Mouse (Mus musculus) hindbrain, embryonic 14.5 days (tissue): ENCODE data around the gene Iqschfp. TPM values are rescaled to one million over a fixed set of nuclear protein-coding genes. Genes with fewer than 3 reads are reported as not detected.

Experiments used
- ATAC-seq: fragments of 200-750 bp; cut with Nextera tagmentation; 2 replicates; pipeline ENCODE4 v1.8.0; 2017; ENCODE audit warnings: moderate number of reproducible peaks, mild to moderate bottlenecking, moderate TSS enrichment, moderate library complexity; ENCODE audit not compliant: low FRiP score
- DNase-seq: peaks from one replicate; pipeline ENCODE4 v3.0.0-alpha.2; 2015; ENCODE audit warnings: low spot score
- H3K27ac ChIP-seq: fragments of 300-500 bp; sonication (generic); 2 replicates; pipeline ENCODE4 v1.5.1; 2014; ENCODE audit warnings: mild to moderate bottlenecking, moderate library complexity
- H3K27me3 ChIP-seq: fragments of 300-500 bp; sonication (generic); 2 replicates; pipeline ENCODE4 v1.6.1; 2014; ENCODE audit warnings: mild to moderate bottlenecking, low read length, mixed read lengths; ENCODE audit not compliant: control insufficient read depth, insufficient read depth
- H3K36me3 ChIP-seq: fragments of 300-500 bp; sonication (generic); replicated peaks from 2 replicates; pipeline ENCODE4 v1.6.1; 2014; ENCODE audit not compliant: control insufficient read depth, insufficient read depth
- H3K4me1 ChIP-seq: fragments of 300-500 bp; sonication (generic); replicated peaks from 2 replicates; pipeline ENCODE4 v1.6.1; 2014; ENCODE audit warnings: antibody characterized with exemption, low read length, mixed read lengths; ENCODE audit not compliant: control insufficient read depth, insufficient read depth
- H3K4me2 ChIP-seq: fragments of 300-500 bp; sonication (generic); replicated peaks from 2 replicates; pipeline ENCODE4 v1.6.1; 2014; ENCODE audit warnings: mild to moderate bottlenecking, moderate library complexity
- H3K4me3 ChIP-seq: fragments of 300-500 bp; sonication (generic); replicated peaks from 2 replicates; pipeline ENCODE4 v1.5.1; 2014; ENCODE audit warnings: mild to moderate bottlenecking, low read length
- H3K9ac ChIP-seq: fragments of 300-500 bp; sonication (generic); 2 replicates; pipeline ENCODE4 v1.6.1; 2014
- H3K9me3 ChIP-seq: fragments of 300-500 bp; sonication (generic); 2 replicates; pipeline ENCODE4 v1.6.1; 2016; ENCODE audit warnings: low read length; ENCODE audit not compliant: control insufficient read depth
- WGBS: fragments of 180-500 bp; shearing (Covaris S2); extraction: QIAGEN DNeasy Blood & Tissue Kit; methylation state at CpG from one replicate; pipeline ENCODE4 v1.1.7; 2014; 5-methylcytosine and 5-hydroxymethylcytosine counted together
- polyA plus RNA-seq: library from polyadenylated mRNA; unstranded; fragments of >200 nt; fragmentation: Nextera tagmentation; extraction: Ambion mirVana; gene quantifications from 2 replicates; pipeline ENCODE4 v1.2.1, GENCODE M21; 2014

Iqschfp gene
- polyA plus RNA-seq, 1 experiment from 2014 or later: 7.5 TPM

DNA sequence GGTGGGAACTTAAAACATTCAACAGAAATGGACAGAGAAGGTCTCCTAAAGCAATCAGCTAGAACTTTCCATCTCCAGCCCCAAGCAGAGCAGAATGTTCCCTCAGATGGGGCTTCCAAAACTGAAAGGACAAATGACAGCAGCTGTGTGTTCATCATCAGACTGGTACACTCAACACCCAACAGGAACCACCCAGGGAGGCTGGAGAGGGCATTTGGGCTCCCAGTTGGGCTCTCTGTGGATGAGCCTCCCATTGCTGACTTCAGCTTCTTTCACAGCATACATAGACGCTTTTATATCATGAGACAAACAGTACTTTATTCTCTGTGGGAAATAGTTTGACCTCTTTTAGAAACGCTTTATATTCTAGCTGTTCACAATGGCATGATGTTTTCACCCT is 464.5 kb downstream of the Iqschfp start:
- 83% methylated on average over 2 of the region's 2 CpGs for WGBS
- H3K4me2 ChIP-seq: no peak overlapping the region
- no peaks in the 10 kb centered on the region for H3K9me3 ChIP-seq
- no peaks in the 10 kb centered on the region for H3K36me3 ChIP-seq
- H3K27me3 ChIP-seq: no peaks in the 10 kb centered on the region
- no peak for ATAC-seq
- H3K4me1 ChIP-seq: no peaks in the 10 kb centered on the region
- DNase-seq: no peak
- H3K9ac ChIP-seq: no peak overlapping the region
- no peak overlapping the region for H3K4me3 ChIP-seq
- H3K27ac ChIP-seq: no peak overlapping the region

GRCm38 (mm10) chr3:68368029-68368428 is 476.0 kb downstream of the Iqschfp start:
- no peaks in the 10 kb centered on the region for H3K4me1 ChIP-seq

GRCm38 (mm10) chr3:68372925-68373324 is 480.9 kb downstream of the Iqschfp start:
- H3K9me3 ChIP-seq: no peaks in the 10 kb centered on the region; the same call in 1 of the 2 replicates
- H3K27me3 ChIP-seq: no peaks in the 10 kb centered on the region
- no CpG with 5 or more reads among the region's 1 CpGs for WGBS
- H3K4me1 ChIP-seq: no peaks in the 10 kb centered on the region
- no peaks in the 10 kb centered on the region for H3K36me3 ChIP-seq
- no peak overlapping the region for H3K4me3 ChIP-seq
- H3K27ac ChIP-seq: no peak overlapping the region
- DNase-seq: no peak
- no peak overlapping the region for H3K9ac ChIP-seq
- H3K4me2 ChIP-seq: no peak overlapping the region
- ATAC-seq: no peak

More at GRCm38 (mm10) chr3:68368029-68368428, 476.0 kb downstream of the Iqschfp start:
- Histone ChIP-seq H3K27ac (no peak overlapping the region), H3K9me3 (no peaks in the 10 kb centered on the region; the same call in 1 of the 2 replicates), H3K36me3 (no peaks in the 10 kb centered on the region), H3K27me3 (no peaks in the 10 kb centered on the region), H3K4me3 (no peak overlapping the region), H3K9ac (no peak overlapping the region), H3K4me2 (no peak overlapping the region)
- DNase-seq: no peak
- ATAC-seq: no peak

DNA sequence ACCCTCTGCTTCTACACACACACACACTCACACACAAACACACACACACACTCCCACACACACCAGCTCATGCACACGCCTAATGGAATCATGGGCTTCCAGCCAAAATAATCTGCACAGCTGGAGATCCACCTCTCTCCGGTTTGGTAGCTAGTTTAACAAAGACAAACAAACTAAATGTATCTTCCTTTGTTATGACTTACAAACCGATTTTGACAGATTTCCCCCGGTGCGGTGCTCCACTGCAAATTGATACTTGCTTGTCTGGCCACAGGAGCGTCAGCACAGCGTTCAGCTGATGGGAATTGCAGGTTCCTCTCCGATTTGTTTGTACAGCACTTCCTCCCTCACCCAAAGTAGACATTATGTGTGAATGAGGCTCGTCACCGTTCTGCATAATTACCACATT is 483.1 kb downstream of the Iqschfp start:
- ATAC-seq: peak; percentile 43; the same call in 1 of the 2 replicates
- Histone ChIP-seq H3K9me3 (no peaks in the 10 kb centered on the region; the same call in 1 of the 2 replicates), H3K4me3 (no peak overlapping the region), H3K4me2 (no peak overlapping the region; the same call in 1 of the 2 replicates), H3K4me1 (no peaks in the 10 kb centered on the region), H3K9ac (no peak overlapping the region), H3K36me3 (no peaks in the 10 kb centered on the region), H3K27ac (no peak overlapping the region; the same call in 1 of the 2 replicates), H3K27me3 (no peaks in the 10 kb centered on the region)
- DNase-seq: no peak
- 47% methylated on average over 10 of the region's 10 CpGs for WGBS

GRCm38 (mm10) chr3:68377452-68378198 is 485.6 kb downstream of the Iqschfp start:
- H3K4me3 ChIP-seq: no peak overlapping the region
- WGBS: 68% methylated on average over 7 of the region's 7 CpGs
- no peaks in the 10 kb centered on the region for H3K36me3 ChIP-seq
- H3K9me3 ChIP-seq: no peaks in the 10 kb centered on the region
- H3K4me1 ChIP-seq: no peaks in the 10 kb centered on the region
- DNase-seq: no peak
- no peak overlapping the region for H3K27ac ChIP-seq
- no peak overlapping the region for H3K9ac ChIP-seq
- ATAC-seq: no peak
- H3K4me2 ChIP-seq: no peak overlapping the region
- H3K27me3 ChIP-seq: no peaks in the 10 kb centered on the region

GRCm38 (mm10) chr3:68378799-68379198 is 486.8 kb downstream of the Iqschfp start:
- Histone ChIP-seq H3K27me3 (no peaks in the 10 kb centered on the region), H3K4me2 (no peak overlapping the region), H3K9me3 (no peaks in the 10 kb centered on the region), H3K9ac (no peak overlapping the region), H3K4me3 (no peak overlapping the region), H3K27ac (no peak overlapping the region), H3K4me1 (no peaks in the 10 kb centered on the region), H3K36me3 (no peaks in the 10 kb centered on the region)
- ATAC-seq: no peak
- WGBS: 84% methylated on average over 2 of the region's 2 CpGs
- DNase-seq: no peak

DNA sequence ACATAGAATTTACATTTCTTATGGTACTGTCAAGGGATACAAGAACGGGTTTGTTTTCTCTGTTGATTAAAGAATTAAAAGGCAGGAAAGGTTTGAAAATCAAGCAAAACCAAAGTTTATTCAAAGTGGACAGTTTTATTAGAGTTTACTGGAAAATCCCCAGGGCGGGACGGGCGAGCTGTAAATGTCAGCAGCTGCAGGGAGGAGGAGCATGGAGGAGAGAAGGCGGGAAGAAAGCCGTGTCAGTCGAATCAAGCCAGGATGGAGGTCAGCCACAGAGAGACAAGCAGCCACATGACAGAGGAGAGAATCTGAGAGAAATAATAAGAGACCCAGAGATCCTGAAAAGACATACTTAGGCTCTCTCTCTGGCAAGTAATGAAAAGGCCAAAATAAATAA is 487.2 kb downstream of the Iqschfp start:
- 46% methylated on average over 7 of the region's 7 CpGs for WGBS
- Histone ChIP-seq H3K9ac (no peak overlapping the region), H3K9me3 (no peaks in the 10 kb centered on the region), H3K27ac (no peak overlapping the region), H3K4me3 (no peak overlapping the region), H3K4me2 (no peak overlapping the region), H3K4me1 (no peaks in the 10 kb centered on the region), H3K36me3 (no peaks in the 10 kb centered on the region), H3K27me3 (no peaks in the 10 kb centered on the region)
- DNase-seq: no peak
- ATAC-seq: no peak

DNA sequence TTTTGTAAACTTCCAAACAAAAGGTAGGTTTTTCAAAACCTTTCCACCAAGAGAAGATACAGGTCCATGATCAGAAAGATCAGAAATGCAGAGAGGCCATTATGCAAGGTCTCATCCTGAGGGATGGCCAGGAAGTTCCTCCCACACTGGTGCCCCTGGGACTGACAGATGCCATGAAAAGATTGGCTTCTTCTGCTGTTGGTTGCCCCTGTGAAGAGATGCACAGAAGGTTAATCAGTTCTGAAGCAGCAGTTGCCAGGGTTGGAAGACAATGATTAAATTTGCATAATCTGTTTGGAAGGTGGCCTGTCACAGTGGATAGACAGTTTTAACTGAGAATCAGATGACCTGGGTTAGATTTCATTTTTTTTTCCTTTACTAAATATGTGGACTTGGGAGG is 491.6 kb downstream of the Iqschfp start:
- no peaks in the 10 kb centered on the region for H3K4me1 ChIP-seq
- DNase-seq: no peak
- no peaks in the 10 kb centered on the region for H3K36me3 ChIP-seq
- H3K4me3 ChIP-seq: no peak overlapping the region
- H3K27me3 ChIP-seq: no peaks in the 10 kb centered on the region
- H3K27ac ChIP-seq: no peak overlapping the region
- H3K9me3 ChIP-seq: no peaks in the 10 kb centered on the region
- no peak overlapping the region for H3K9ac ChIP-seq
- ATAC-seq: no peak
- no peak overlapping the region for H3K4me2 ChIP-seq

- H3K27ac ChIP-seq: no peak overlapping the region
- H3K4me3 ChIP-seq: no peak overlapping the region
- H3K4me2 ChIP-seq: no peak overlapping the region
- no peaks in the 10 kb centered on the region for H3K27me3 ChIP-seq
- H3K9ac ChIP-seq: no peak overlapping the region
- H3K36me3 ChIP-seq: no peaks in the 10 kb centered on the region
- no peaks in the 10 kb centered on the region for H3K9me3 ChIP-seq
- DNase-seq (no peak), ATAC-seq (no peak)
- WGBS: 88% methylated on average over 3 of the region's 3 CpGs
- H3K4me1 ChIP-seq: no peaks in the 10 kb centered on the region
These were observed 493.5 kb downstream of the Iqschfp start for GRCm38 (mm10) chr3:68385544-68385943.

GRCm38 (mm10) chr3:68388023-68388422 is 496.0 kb downstream of the Iqschfp start:
- Histone ChIP-seq H3K9ac (no peak overlapping the region), H3K4me2 (no peak overlapping the region), H3K27me3 (no peaks in the 10 kb centered on the region), H3K9me3 (no peaks in the 10 kb centered on the region), H3K36me3 (no peaks in the 10 kb centered on the region), H3K4me1 (no peaks in the 10 kb centered on the region), H3K4me3 (no peak overlapping the region), H3K27ac (no peak overlapping the region)
- DNase-seq (no peak), ATAC-seq (no peak)
- 95% methylated on average over 3 of the region's 3 CpGs for WGBS
